Mouse (Mus musculus) intestine, embryonic 15.5 days (tissue): ENCODE measurements around the gene Lhcgr. TPM values are rescaled to one million over a fixed set of nuclear protein-coding genes. Genes with fewer than 3 reads are reported as not detected.

Source experiments
- ATAC-seq: fragments of 200-750 bp; cut with Nextera tagmentation; 2 replicates; pipeline ENCODE4 v1.8.0; 2017; ENCODE audit warnings: moderate TSS enrichment, moderate library complexity
- H3K27ac ChIP-seq: fragments of 300-500 bp; sonication (generic); 2 replicates; pipeline ENCODE4 v1.5.1; 2015; ENCODE audit warnings: mild to moderate bottlenecking, inconsistent platforms
- H3K27me3 ChIP-seq: fragments of 300-500 bp; sonication (generic); replicated peaks from 2 replicates; pipeline ENCODE4 v1.6.1; 2015; ENCODE audit warnings: inconsistent platforms
- H3K36me3 ChIP-seq: fragments of 300-500 bp; sonication (generic); 2 replicates; pipeline ENCODE4 v1.6.1; 2015; ENCODE audit warnings: inconsistent platforms
- H3K4me1 ChIP-seq: fragments of 300-500 bp; sonication (generic); replicated peaks from 2 replicates; pipeline ENCODE4 v1.6.1; 2015; ENCODE audit warnings: inconsistent platforms
- H3K4me2 ChIP-seq: fragments of 300-500 bp; sonication (generic); replicated peaks from 2 replicates; pipeline ENCODE4 v1.6.1; 2015; ENCODE audit warnings: mild to moderate bottlenecking, inconsistent platforms
- H3K4me3 ChIP-seq: fragments of 300-500 bp; sonication (generic); replicated peaks from 2 replicates; pipeline ENCODE4 v1.5.1; 2015; ENCODE audit warnings: inconsistent platforms
- H3K9ac ChIP-seq: fragments of 300-500 bp; sonication (generic); 2 replicates; pipeline ENCODE4 v1.6.1; 2015; ENCODE audit warnings: inconsistent platforms
- H3K9me3 ChIP-seq: fragments of 300-500 bp; sonication (generic); 2 replicates; pipeline ENCODE4 v1.6.1; 2016; ENCODE audit warnings: inconsistent platforms
- WGBS: fragments of 180-500 bp; shearing (Covaris S2); methylation state at CpG from one replicate; pipeline ENCODE4 v1.1.7; 2015; 5-methylcytosine and 5-hydroxymethylcytosine counted together
- polyA plus RNA-seq: library from polyadenylated mRNA; unstranded; fragments of >200 nt; fragmentation: Nextera tagmentation; extraction: Ambion mirVana; gene quantifications from 2 replicates; pipeline ENCODE4 v1.2.1, GENCODE M21; 2015

Gene Lhcgr
- polyA plus RNA-seq, 1 experiment from 2014 or later, result 0.09 TPM

GRCm38 (mm10) chr17:88769283-88769859 is 22.4 kb downstream of the Lhcgr start:
- no peaks in the 10 kb centered on the region for H3K36me3 ChIP-seq
- 50% methylated on average over 2 of the region's 2 CpGs for WGBS
- no peak overlapping the region for H3K9ac ChIP-seq
- no peak overlapping the region for H3K4me3 ChIP-seq
- no peak overlapping the region for H3K27ac ChIP-seq
- H3K4me1 ChIP-seq, result peaks cover 3% of the 10 kb centered on the region; the same call in 1 of the 2 replicates
- no peak for ATAC-seq
- no peaks in the 10 kb centered on the region for H3K27me3 ChIP-seq
- no peaks in the 10 kb centered on the region for H3K9me3 ChIP-seq
- H3K4me2 ChIP-seq, result no peak overlapping the region

GRCm38 (mm10) chr17:88766857-88767256 is 24.9 kb downstream of the Lhcgr start:
- Histone ChIP-seq H3K4me3 (no peak overlapping the region), H3K9me3 (no peaks in the 10 kb centered on the region), H3K4me1 (no peaks in the 10 kb centered on the region), H3K9ac (no peak overlapping the region), H3K27me3 (no peaks in the 10 kb centered on the region), H3K27ac (no peak overlapping the region), H3K36me3 (no peaks in the 10 kb centered on the region), H3K4me2 (no peak overlapping the region)
- ATAC-seq, result no peak
- 85% methylated on average over 6 of the region's 6 CpGs for WGBS

GRCm38 (mm10) chr17:88764136-88764485 is 27.7 kb downstream of the Lhcgr start:
- no peaks in the 10 kb centered on the region for H3K4me1 ChIP-seq
- H3K4me3 ChIP-seq, result no peak overlapping the region
- no peaks in the 10 kb centered on the region for H3K27me3 ChIP-seq
- H3K27ac ChIP-seq, result no peak overlapping the region
- H3K9ac ChIP-seq, result no peak overlapping the region
- H3K4me2 ChIP-seq, result no peak overlapping the region
- ATAC-seq, result no peak
- H3K36me3 ChIP-seq, result no peaks in the 10 kb centered on the region
- H3K9me3 ChIP-seq, result no peaks in the 10 kb centered on the region
- 75% methylated on average over 3 of the region's 3 CpGs for WGBS

GRCm38 (mm10) chr17:88763396-88764135 is 28.2 kb downstream of the Lhcgr start:
- no peaks in the 10 kb centered on the region for H3K27me3 ChIP-seq
- no peak overlapping the region for H3K9ac ChIP-seq
- no peaks in the 10 kb centered on the region for H3K4me1 ChIP-seq
- no peak for ATAC-seq
- H3K4me2 ChIP-seq, result no peak overlapping the region
- H3K27ac ChIP-seq, result no peak overlapping the region
- no peaks in the 10 kb centered on the region for H3K9me3 ChIP-seq
- H3K36me3 ChIP-seq, result no peaks in the 10 kb centered on the region
- 56% methylated on average over 5 of the region's 5 CpGs for WGBS
- no peak overlapping the region for H3K4me3 ChIP-seq

GRCm38 (mm10) chr17:88758003-88758437 is 33.8 kb downstream of the Lhcgr start:
- Histone ChIP-seq H3K4me3 (no peak overlapping the region), H3K4me1 (no peaks in the 10 kb centered on the region), H3K27me3 (no peaks in the 10 kb centered on the region), H3K9ac (no peak overlapping the region), H3K4me2 (no peak overlapping the region; the same call in 1 of the 2 replicates), H3K9me3 (no peaks in the 10 kb centered on the region), H3K36me3 (no peaks in the 10 kb centered on the region), H3K27ac (no peak overlapping the region)
- no peak for ATAC-seq
- 14% methylated on average over 9 of the region's 9 CpGs for WGBS

GRCm38 (mm10) chr17:88755776-88756175 is 36.0 kb downstream of the Lhcgr start:
- 66% methylated on average over 6 of the region's 6 CpGs for WGBS
- H3K4me3 ChIP-seq, result no peak overlapping the region
- H3K36me3 ChIP-seq, result no peaks in the 10 kb centered on the region
- H3K9me3 ChIP-seq, result no peaks in the 10 kb centered on the region
- H3K27me3 ChIP-seq, result no peaks in the 10 kb centered on the region
- H3K9ac ChIP-seq, result no peak overlapping the region
- H3K4me1 ChIP-seq, result no peaks in the 10 kb centered on the region
- H3K27ac ChIP-seq, result no peak overlapping the region
- no peak for ATAC-seq
- no peak overlapping the region for H3K4me2 ChIP-seq

GRCm38 (mm10) chr17:88753472-88753857 is 38.3 kb downstream of the Lhcgr start:
- Histone ChIP-seq H3K4me1 (no peaks in the 10 kb centered on the region), H3K9ac (no peak overlapping the region), H3K4me2 (peak overlapping the region; percentile 48), H3K9me3 (no peaks in the 10 kb centered on the region), H3K36me3 (no peaks in the 10 kb centered on the region), H3K27ac (no peak overlapping the region), H3K27me3 (no peaks in the 10 kb centered on the region), H3K4me3 (no peak overlapping the region)
- peak; percentile 39; the same call in 1 of the 2 replicates for ATAC-seq
- WGBS, result 38% methylated on average over 12 of the region's 12 CpGs

- 5% methylated on average over 17 of the region's 17 CpGs for WGBS
- H3K9me3 ChIP-seq, result no peaks in the 10 kb centered on the region
- H3K9ac ChIP-seq, result no peak overlapping the region
- no peaks in the 10 kb centered on the region for H3K4me1 ChIP-seq
- H3K4me3 ChIP-seq, result no peak overlapping the region
- ATAC-seq, result peak; percentile 82
- H3K36me3 ChIP-seq, result no peaks in the 10 kb centered on the region
- no peak overlapping the region for H3K27ac ChIP-seq
- no peaks in the 10 kb centered on the region for H3K27me3 ChIP-seq
- H3K4me2 ChIP-seq, result peak overlapping the region; percentile 48
Measured at GRCm38 (mm10) chr17:88752827-88753471, 38.8 kb downstream of the Lhcgr start.

GRCm38 (mm10) chr17:88749646-88750045 is 42.1 kb downstream of the Lhcgr start:
- Histone ChIP-seq H3K27ac (no peak overlapping the region), H3K4me3 (no peak overlapping the region), H3K9me3 (no peaks in the 10 kb centered on the region), H3K36me3 (no peaks in the 10 kb centered on the region), H3K9ac (no peak overlapping the region), H3K4me2 (no peak overlapping the region), H3K4me1 (no peaks in the 10 kb centered on the region), H3K27me3 (no peaks in the 10 kb centered on the region)
- 64% methylated on average over 8 of the region's 8 CpGs for WGBS
- no peak for ATAC-seq

GRCm38 (mm10) chr17:88706231-88706649 is 85.5 kb downstream of the Lhcgr start:
- Histone ChIP-seq H3K27me3 (no peaks in the 10 kb centered on the region), H3K4me2 (no peak overlapping the region), H3K36me3 (no peaks in the 10 kb centered on the region), H3K9me3 (no peaks in the 10 kb centered on the region), H3K9ac (no peak overlapping the region), H3K27ac (no peak overlapping the region), H3K4me1 (no peaks in the 10 kb centered on the region; the same call in 1 of the 2 replicates), H3K4me3 (no peak overlapping the region)
- ATAC-seq, result no peak
- WGBS, result 57% methylated on average over 8 of the region's 8 CpGs

GRCm38 (mm10) chr17:88703112-88703511 is 88.7 kb downstream of the Lhcgr start:
- no peak for ATAC-seq
- H3K4me2 ChIP-seq, result no peak overlapping the region
- no peak overlapping the region for H3K9ac ChIP-seq
- H3K9me3 ChIP-seq, result no peaks in the 10 kb centered on the region
- H3K27ac ChIP-seq, result no peak overlapping the region
- H3K36me3 ChIP-seq, result no peaks in the 10 kb centered on the region
- no peak overlapping the region for H3K4me3 ChIP-seq
- H3K27me3 ChIP-seq, result no peaks in the 10 kb centered on the region
- 38% methylated on average over 4 of the region's 4 CpGs for WGBS
- H3K4me1 ChIP-seq, result no peaks in the 10 kb centered on the region; the same call in 1 of the 2 replicates

GRCm38 (mm10) chr17:88702345-88702744 is 89.4 kb downstream of the Lhcgr start:
- H3K27ac ChIP-seq, result no peak overlapping the region
- H3K36me3 ChIP-seq, result no peaks in the 10 kb centered on the region
- peak overlapping the region; percentile 36; the same call in 1 of the 2 replicates for H3K4me2 ChIP-seq
- no peaks in the 10 kb centered on the region for H3K9me3 ChIP-seq
- H3K4me1 ChIP-seq, result no peaks in the 10 kb centered on the region; the same call in 1 of the 2 replicates
- no peak overlapping the region for H3K4me3 ChIP-seq
- no peak overlapping the region for H3K9ac ChIP-seq
- no peak for ATAC-seq
- WGBS, result 11% methylated on average over 6 of the region's 6 CpGs
- H3K27me3 ChIP-seq, result no peaks in the 10 kb centered on the region
